Mouse (Mus musculus) small intestine, adult 2 months (tissue): ENCODE results near the gene Sgpp1.

Experiments used
- CTCF ChIP-seq: fragments of 200-500 bp; IDR thresholded peaks from 2 replicates; pipeline ENCODE4 v1.5.1; 2012; ENCODE audit warnings: low read depth, mild to moderate bottlenecking, control low read depth, inconsistent platforms, low read length, moderate library complexity, mixed read lengths; ENCODE audit not compliant: insufficient replicate concordance, insufficient read length; ENCODE audit errors: extremely low read depth
- POLR2A ChIP-seq: fragments of 200-500 bp; IDR thresholded peaks from 2 replicates; pipeline ENCODE4 v1.6.1; 2012; ENCODE audit warnings: low read depth, mild to moderate bottlenecking, control low read depth, inconsistent platforms, low read length, moderate library complexity

GRCm38 (mm10) chr12:75687314-75687713 lies 48.2 kb downstream of the Sgpp1 start:
- TF ChIP-seq POLR2A (no peak), CTCF (no peak)
